Comparison of ENCODE assay signal across 23 mouse cellular contexts in genomic region chr10:19969831-19970460, GRCm38 (mm10).
"Had no signal": no experiment of that assay in that cellular context is flagged by ENCODE, and none has a peak within 500 bp of the region (broad histone marks: within the 10 kb centered on the region; RNA-seq: fewer than 3 reads in every experiment).

No protein-coding gene starts in this region.

- H3K4me1 ChIP-seq: liver, embryonic 15.5 days; midbrain, embryonic 15.5 days; neural tube, embryonic 13.5 days had no signal

- H3K27ac ChIP-seq: kidney, postnatal 0 days; layer of hippocampus, adult 2 months; limb, embryonic 10.5 days; limb, embryonic 13.5 days; liver, embryonic 12.5 days; liver, embryonic 15.5 days; lung, embryonic 15.5 days; midbrain, embryonic 10.5 days; midbrain, embryonic 15.5 days; neural tube, embryonic 13.5 days; stomach, embryonic 15.5 days had no signal

- H3K9ac ChIP-seq: limb, embryonic 13.5 days; liver, embryonic 12.5 days; liver, embryonic 15.5 days; lung, embryonic 15.5 days; midbrain, embryonic 15.5 days; neural tube, embryonic 13.5 days; stomach, embryonic 15.5 days had no signal

- H3K4me3 ChIP-seq: layer of hippocampus, adult 2 months; limb, embryonic 10.5 days; limb, embryonic 13.5 days; liver, embryonic 12.5 days; liver, embryonic 15.5 days; lung, embryonic 15.5 days; megakaryocyte, embryonic 14.5 days; midbrain, embryonic 10.5 days; midbrain, embryonic 15.5 days; myocyte; neural tube, embryonic 13.5 days; stomach, embryonic 15.5 days had no signal

- H3K4me2 ChIP-seq: limb, embryonic 13.5 days; liver, embryonic 12.5 days; liver, embryonic 15.5 days; lung, embryonic 15.5 days; midbrain, embryonic 15.5 days; neural tube, embryonic 13.5 days; stomach, embryonic 15.5 days had no signal

- H3K9me3 ChIP-seq: limb, embryonic 10.5 days; limb, embryonic 13.5 days; liver, embryonic 12.5 days; liver, embryonic 15.5 days; lung, embryonic 15.5 days; midbrain, embryonic 10.5 days; midbrain, embryonic 15.5 days; neural tube, embryonic 13.5 days; stomach, embryonic 15.5 days had no signal

- H3K27me3 ChIP-seq: limb, embryonic 13.5 days; liver, embryonic 12.5 days; liver, embryonic 15.5 days; lung, embryonic 15.5 days; megakaryocyte, embryonic 14.5 days; midbrain, embryonic 15.5 days; neural tube, embryonic 13.5 days; stomach, embryonic 15.5 days had no signal

- DNase-seq: kidney, adult 9 months; kidney, postnatal 25 days; layer of hippocampus, adult 9-11 months; liver; lung, postnatal 10 days; lung, postnatal 36 days; retina, postnatal 1 day; right cerebral cortex, postnatal 25 days; spleen, adult 18-20 months; thymus, postnatal 25 days had no signal

- ATAC-seq: liver, embryonic 12.5 days; midbrain, embryonic 15.5 days had no signal

- H3K36me3 ChIP-seq: limb, embryonic 10.5 days; limb, embryonic 13.5 days; liver, embryonic 12.5 days; liver, embryonic 15.5 days; lung, embryonic 15.5 days; midbrain, embryonic 10.5 days; midbrain, embryonic 15.5 days; neural tube, embryonic 13.5 days; stomach, embryonic 15.5 days had no signal
